Mouse (Mus musculus) left cerebral cortex, adult 18-20 months (tissue): ENCODE results near the gene Car11. TPM values are rescaled to one million over a fixed set of nuclear protein-coding genes. Genes with fewer than 3 reads are reported as not detected.

ENCODE experiments used
- DNase-seq, 2 experiments: peaks; one replicate each; pipeline ENCODE4 v3.0.0; 2021 to 2022; ENCODE audit warnings: low spot score in 2 of 2, mixed read lengths in 1 of 2
- total RNA-seq, 2 experiments: library from RNA; stranded (reverse); gene quantifications; 2 replicates each; pipeline ENCODE4 v1.2.3; 2021

Gene Car11
- total RNA-seq, 2 experiments from 2014 or later: 215 to 220 TPM

- DNase-seq: no peak
Measured at GRCm38 (mm10) chr7:45689099-45689498, 10.5 kb upstream of the Car11 start.

DNA sequence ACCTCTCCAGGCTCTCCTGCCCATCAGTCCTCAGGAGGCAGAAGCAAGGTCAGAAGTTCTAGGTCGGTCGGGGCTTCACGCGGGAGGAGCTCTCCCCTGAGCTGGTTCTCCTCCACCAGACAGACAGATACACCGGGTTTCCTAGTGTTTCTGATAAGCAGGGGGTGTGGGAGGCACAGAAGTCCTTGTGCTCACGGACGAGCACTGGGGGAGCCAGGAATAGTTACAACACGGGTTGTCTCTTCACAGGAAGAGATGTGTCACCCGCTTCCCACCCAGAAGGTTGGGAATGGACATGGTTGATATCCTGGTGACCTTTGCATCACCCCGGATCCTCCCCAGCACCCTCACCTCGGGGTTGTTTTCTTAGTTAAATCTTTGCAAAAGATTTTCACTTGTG is 9.8 kb upstream of the Car11 start:
- no peak for DNase-seq

- no peak for DNase-seq
Measured at GRCm38 (mm10) chr7:45692364-45692763, 7.3 kb upstream of the Car11 start.

DNA sequence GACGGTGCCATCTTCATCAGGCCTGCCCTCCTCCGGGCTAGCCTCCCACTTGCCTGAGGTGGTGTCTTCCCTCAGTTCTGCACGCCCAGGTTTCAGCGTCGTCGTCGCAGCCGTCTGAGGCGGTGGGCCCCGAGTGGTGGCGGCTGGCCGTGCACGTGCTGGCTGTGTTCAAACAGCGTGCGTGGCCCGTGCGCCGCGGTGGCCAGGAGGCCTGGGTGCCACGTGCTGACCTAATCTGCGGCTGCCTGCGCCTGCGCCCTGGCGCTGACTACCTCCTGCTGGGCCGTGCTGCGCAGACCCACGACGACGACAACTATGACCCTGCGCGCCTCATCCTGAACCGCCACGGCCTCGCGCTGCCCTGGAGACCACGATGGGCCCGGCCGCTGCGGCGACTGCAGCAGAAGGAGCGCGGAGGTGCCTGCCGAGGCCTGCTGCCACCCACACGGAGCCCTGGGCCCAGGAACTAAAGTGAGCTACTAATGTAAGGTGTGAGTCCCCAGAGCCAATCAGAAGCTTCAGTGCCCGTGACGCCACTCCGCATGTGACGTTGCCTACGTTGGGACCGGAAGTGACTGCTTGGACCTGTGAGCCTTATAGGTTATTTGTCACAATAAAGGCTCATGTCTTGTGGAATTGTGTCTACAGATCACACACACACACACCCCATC is 5.6 kb upstream of the Car11 start, which contains the start of gene Sec1:
TSS of gene Sec1 (minus strand) at position 482 of the 671 bp plus-strand sequence.
- no peak for DNase-seq

DNA sequence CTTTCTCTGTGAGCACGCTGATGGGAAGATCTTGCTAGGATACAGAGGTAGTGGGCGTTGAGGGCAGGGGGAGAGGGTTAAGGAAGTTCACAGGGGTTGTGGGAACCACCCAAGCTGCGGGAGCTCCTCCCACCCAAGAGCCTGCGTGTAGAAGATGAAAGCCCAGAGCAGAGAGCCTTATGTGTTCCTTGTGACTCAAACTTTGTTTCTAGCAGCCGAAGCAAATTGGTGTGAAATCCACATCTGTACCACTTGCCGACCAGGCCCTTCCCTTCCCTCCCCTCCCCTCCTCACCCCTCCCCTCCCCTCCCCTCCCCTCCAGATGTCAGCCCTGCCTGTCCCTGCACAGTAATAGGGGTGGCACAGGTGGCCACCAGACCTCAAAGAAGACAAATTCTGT is 4.5 kb upstream of the Car11 start:
- no peak for DNase-seq

GRCm38 (mm10) chr7:45697894-45698293 is 1.7 kb upstream of the Car11 start:
- DNase-seq: no peak

- peak; percentile 74 to 86 for DNase-seq
Measured at GRCm38 (mm10) chr7:45700301-45701015, 815 bp downstream of the Car11 start.

DNA sequence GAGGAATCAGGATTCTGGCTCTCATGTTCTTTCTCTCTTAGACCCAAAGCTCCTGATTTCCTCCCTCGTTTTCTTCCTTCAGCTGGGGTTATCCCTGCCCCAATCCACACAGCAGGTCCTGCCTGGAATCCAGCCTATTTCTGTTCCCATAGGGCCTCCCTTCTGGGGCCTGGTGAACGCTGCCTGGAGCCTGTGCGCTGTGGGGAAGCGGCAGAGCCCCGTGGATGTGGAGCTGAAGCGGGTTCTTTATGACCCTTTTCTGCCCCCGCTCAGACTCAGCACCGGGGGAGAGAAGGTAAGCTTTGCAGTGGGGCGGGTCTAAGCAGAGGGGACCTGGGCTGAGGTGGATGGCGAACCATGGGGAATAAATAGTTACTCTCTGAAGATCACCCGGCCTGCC is 1.4 kb downstream of the Car11 start:
- DNase-seq: no peak

DNA sequence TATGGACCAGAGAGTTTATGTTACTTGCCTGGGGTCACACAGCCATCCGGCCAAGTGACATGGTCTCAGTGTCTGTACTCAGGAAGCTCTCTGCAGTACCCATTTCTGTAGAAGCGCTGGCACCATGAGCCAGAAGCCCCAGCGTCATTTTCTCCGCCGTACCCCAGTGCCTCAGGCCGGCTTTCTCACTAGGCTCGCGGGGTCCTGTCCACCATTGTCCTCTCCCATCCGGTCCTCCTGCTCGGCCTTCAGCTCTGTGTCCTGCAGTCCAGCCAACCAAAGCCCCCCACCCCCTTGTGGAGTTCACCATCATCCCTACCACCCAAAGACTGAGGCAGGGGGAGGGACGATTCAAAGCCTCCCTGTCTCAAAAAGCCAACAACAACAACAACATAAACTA is 2.0 kb downstream of the Car11 start:
- DNase-seq: no peak

DNA sequence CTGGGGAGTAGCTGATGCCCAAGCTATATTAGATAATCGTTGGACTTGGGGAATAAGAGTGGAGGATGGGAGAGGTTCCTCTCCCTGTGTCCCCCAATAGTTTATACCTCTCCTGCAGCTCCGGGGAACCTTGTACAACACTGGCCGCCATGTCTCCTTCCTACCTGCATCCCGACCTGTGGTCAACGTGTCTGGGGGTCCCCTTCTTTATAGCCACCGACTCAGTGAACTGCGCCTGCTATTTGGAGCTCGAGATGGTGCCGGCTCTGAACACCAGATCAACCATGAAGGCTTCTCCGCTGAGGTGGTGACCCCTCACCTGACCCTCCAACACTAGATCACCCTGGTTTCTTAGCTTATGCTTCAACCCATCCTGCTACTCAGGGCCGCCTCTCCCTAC is 2.7 kb downstream of the Car11 start:
- no peak for DNase-seq

DNA sequence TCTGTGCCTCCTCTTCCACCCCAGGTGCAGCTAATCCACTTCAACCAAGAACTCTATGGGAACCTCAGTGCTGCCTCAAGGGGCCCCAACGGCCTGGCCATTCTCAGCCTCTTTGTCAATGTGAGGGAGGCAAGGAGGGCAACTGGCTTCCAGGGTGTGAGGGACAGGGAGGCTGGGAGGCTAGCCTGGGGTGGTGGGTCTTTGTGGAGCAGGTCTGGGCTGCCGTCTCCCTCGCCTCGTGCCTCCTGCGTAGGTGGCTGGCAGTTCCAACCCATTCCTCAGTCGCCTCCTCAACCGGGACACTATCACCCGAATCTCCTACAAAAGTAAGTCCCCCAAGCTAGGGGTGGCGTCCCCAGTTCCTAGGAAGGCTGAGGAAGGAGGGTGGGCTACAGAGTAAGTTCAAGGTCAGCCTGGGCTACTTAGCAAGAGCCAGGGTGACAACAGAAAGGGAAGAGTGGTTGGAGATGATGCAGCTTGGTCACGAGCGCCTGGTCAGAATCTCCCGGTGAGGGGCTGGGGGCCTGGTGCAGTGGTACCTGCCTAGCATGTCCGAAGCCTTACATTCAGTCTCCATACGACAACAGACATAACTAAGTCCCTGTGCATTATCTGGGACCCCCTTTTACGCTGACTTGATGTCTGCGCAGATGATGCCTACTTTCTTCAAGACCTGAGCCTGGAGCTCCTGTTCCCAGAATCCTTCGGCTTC is 3.3 kb downstream of the Car11 start:
- no peak for DNase-seq

DNA sequence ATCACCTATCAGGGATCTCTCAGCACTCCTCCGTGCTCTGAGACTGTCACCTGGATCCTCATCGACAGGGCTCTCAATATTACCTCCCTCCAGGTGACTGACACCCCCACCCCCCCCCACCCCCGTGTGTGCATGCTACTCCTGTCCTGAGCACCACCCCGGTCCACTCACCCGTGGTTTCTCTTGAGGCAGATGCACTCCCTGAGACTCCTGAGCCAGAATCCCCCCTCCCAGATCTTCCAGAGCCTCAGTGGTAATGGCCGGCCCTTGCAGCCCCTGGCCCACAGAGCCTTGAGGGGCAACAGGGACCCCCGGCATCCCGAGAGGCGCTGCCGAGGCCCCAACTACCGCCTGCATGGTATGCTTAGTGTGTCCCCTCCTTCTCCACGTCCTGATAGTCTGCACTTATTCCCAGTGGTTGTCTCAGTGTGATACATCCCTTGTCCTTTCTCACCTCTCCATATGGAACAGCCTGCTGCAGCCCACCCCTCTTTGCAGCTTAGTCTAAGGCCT is 3.9 kb downstream of the Car11 start:
- no peak for DNase-seq

GRCm38 (mm10) chr7:45704046-45704559 is 4.5 kb downstream of the Car11 start:
- DNase-seq: peak; percentile 64 to 70

DNA sequence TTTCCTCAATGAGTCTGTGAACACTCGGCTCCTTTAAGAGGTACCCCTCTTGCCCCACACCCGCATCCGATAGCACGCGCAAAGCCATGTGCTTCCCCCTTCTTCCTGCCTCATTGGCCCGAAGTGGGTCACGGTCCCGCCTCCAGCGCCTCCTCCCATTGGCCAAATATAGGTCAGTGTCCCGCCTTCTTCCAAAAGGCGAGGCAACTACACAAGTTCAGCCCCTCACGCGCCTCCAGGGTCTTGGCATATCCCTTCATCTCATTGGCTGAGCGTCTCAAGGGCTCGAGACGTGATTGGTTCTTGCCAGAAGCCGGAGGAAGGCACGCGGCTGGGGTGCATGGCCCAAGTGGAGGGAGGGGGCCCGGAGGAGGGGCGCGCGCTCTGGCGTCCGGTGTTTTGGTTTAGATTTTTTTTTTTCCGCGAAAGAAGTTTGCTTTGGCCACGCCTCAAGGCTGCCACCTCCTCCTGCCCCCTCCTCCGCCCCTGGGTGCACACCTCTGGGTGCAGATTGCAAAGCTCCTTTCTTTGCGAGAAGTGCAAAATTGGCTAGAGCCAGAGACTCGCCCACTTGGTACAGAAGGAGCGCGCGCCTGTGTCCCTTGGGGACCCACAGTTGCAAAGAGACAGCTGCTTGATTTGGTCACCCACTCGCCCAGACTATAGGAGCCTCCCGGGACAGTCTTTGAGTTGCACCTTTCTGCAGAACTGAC is 5.2 kb downstream of the Car11 start, which contains the start of gene Dbp:
TSS of gene Dbp (plus strand) at position 359 of the 713 bp plus-strand sequence.
- peak; percentile 99 for DNase-seq

- DNase-seq: no peak
Measured at GRCm38 (mm10) chr7:45705443-45705864, 5.8 kb downstream of the Car11 start.

DNA sequence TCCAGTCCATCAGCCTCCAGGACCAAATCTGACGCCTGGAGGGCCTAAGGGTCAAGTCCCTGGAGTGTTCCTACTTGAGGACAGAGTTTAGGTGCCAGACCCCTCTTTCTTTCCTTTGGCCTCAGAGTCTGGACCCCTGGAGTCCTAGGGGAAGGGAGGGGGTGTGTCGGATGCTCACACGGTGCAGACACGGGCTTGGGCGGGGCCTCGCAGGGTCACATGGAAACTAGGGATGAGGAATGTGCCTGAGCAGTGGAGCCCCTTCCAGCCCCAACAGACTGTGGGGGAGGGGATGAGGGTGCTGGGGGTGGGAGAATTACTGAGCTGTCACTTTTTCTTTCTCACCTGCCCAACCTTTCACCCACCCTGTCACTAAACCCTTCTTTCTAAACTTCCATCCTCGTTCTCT is 6.2 kb downstream of the Car11 start:
- peak; percentile 66 to 79 for DNase-seq

GRCm38 (mm10) chr7:45706721-45707241 is 7.1 kb downstream of the Car11 start:
- peak; percentile 69 to 85 for DNase-seq

- peak; percentile 93 to 94 for DNase-seq
Measured at GRCm38 (mm10) chr7:45707375-45707967, 7.8 kb downstream of the Car11 start.

- no peak for DNase-seq
Measured at GRCm38 (mm10) chr7:45708221-45708761, 8.6 kb downstream of the Car11 start.

GRCm38 (mm10) chr7:45709036-45709435 is 9.4 kb downstream of the Car11 start:
- DNase-seq: no peak
